Mouse (Mus musculus): Measurements from ENCODE around the gene Eef2. TPM values are rescaled to one million over a fixed set of nuclear protein-coding genes. Genes with fewer than 3 reads are reported as not detected.
A peak's percentile ranks its signal among the peaks of the same experiment; 100 is the strongest.

The Eef2 gene
- polyA plus RNA-seq, 1 experiment, result 1,330 TPM

GRCm38 (mm10) chr10:81182336-81183333, 6.2 kb downstream of the Eef2 start, which contains the start of gene Dapk3:
Dapk3 (plus strand) TSS chr10:81183005.
- Histone ChIP-seq H3K4me1 (ENCODE audit: control insufficient read depth, insufficient read depth, low read length) (peaks cover 7% of the 10 kb centered on the region; the same call in 1 of the 2 replicates), H3K27ac (ENCODE audit: insufficient read depth, low read depth, low read length) (peak within 1 kb of the TSS; percentile 83), H3K4me3 (ENCODE audit: insufficient read depth, low read depth, low read length) (peak within 1 kb of the TSS; percentile 74), H3K36me3 (ENCODE audit: control insufficient read depth, insufficient read depth, low read length) (peaks cover 16% of the 10 kb centered on the region), H3K27me3 (replicated peaks; ENCODE audit: control insufficient read depth, insufficient read depth, low read length) (no peaks in the 10 kb centered on the region)
- DNase-seq, result peak; percentile 99
- WGBS, result 7% methylated on average over 53 of the region's 53 CpGs
- TF ChIP-seq CTCF (conservative IDR thresholded peaks at IDR 0.05; ENCODE audit: insufficient read depth, insufficient read length, low read depth, low read length), result no peak
- peak; percentile 76 for TF ChIP-seq POLR2A (IDR thresholded peaks at IDR 0.05; ENCODE audit: low read depth, low read length)

GRCm38 (mm10) chr10:81183805-81184204, 7.4 kb downstream of the Eef2 start, which contains the start of gene 4930442H23Rik:
4930442H23Rik (minus strand) TSS chr10:81183849.
- DNase-seq, result no peak
- Histone ChIP-seq H3K27me3 (replicated peaks; ENCODE audit: control insufficient read depth, insufficient read depth, low read length) (no peaks in the 10 kb centered on the region), H3K27ac (ENCODE audit: insufficient read depth, low read depth, low read length) (peak within 1 kb of the TSS; percentile 83), H3K4me3 (ENCODE audit: insufficient read depth, low read depth, low read length) (peak within 1 kb of the TSS; percentile 74), H3K36me3 (ENCODE audit: control insufficient read depth, insufficient read depth, low read length) (peaks cover 12% of the 10 kb centered on the region), H3K4me1 (ENCODE audit: control insufficient read depth, insufficient read depth, low read length) (peaks cover 3% of the 10 kb centered on the region; the same call in 1 of the 2 replicates)
- 73% methylated on average over 5 of the region's 5 CpGs for WGBS
- TF ChIP-seq POLR2A (IDR thresholded peaks at IDR 0.05; ENCODE audit: low read depth, low read length), result no peak
- TF ChIP-seq CTCF (conservative IDR thresholded peaks at IDR 0.05; ENCODE audit: insufficient read depth, insufficient read length, low read depth, low read length), result no peak

- WGBS, result 40% methylated on average over 4 of the region's 4 CpGs
- peaks cover 8% of the 10 kb centered on the region; the same call in 1 of the 2 replicates for H3K36me3 ChIP-seq (ENCODE audit: control insufficient read depth, insufficient read depth, low read length)
Observed at GRCm38 (mm10) chr10:81184765-81185164, 8.3 kb downstream of the Eef2 start.

DNA sequence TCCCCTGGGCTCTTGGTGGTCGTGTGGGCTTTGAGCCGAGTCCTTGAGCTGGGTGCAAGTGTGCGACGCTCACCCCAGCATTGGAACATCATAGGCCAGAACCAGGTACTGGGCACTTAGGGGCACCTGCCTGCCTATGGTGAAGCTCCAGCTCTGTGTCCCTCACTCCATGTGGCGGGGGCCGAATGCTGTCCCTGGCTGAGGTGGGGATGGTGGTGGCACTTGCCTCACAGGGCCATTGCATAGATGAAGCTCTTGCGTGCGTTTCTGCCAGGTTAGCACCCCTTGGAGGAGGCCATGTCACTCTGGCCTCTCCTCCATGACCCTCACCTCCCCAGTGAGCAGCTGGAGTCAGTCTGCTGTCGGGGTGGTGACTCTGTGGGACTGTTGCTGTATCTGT, 10.7 kb downstream of the Eef2 start:
- TF ChIP-seq POLR2A (IDR thresholded peaks at IDR 0.05; ENCODE audit: low read depth, low read length) (no peak), CTCF (conservative IDR thresholded peaks at IDR 0.05; ENCODE audit: insufficient read depth, insufficient read length, low read depth, low read length) (no peak)
- no peak for DNase-seq
- WGBS, result 88% methylated on average over 9 of the region's 9 CpGs
- Histone ChIP-seq H3K4me3 (ENCODE audit: insufficient read depth, low read depth, low read length) (no peak overlapping the region), H3K27me3 (replicated peaks; ENCODE audit: control insufficient read depth, insufficient read depth, low read length) (no peaks in the 10 kb centered on the region), H3K36me3 (ENCODE audit: control insufficient read depth, insufficient read depth, low read length) (no peaks in the 10 kb centered on the region; the same call in 1 of the 2 replicates), H3K27ac (ENCODE audit: insufficient read depth, low read depth, low read length) (no peak overlapping the region), H3K4me1 (ENCODE audit: control insufficient read depth, insufficient read depth, low read length) (peaks cover 5% of the 10 kb centered on the region; the same call in 1 of the 2 replicates)

More at GRCm38 (mm10) chr10:81184765-81185164, 8.3 kb downstream of the Eef2 start:
- Histone ChIP-seq H3K27me3 (replicated peaks; ENCODE audit: control insufficient read depth, insufficient read depth, low read length) (no peaks in the 10 kb centered on the region), H3K4me1 (ENCODE audit: control insufficient read depth, insufficient read depth, low read length) (peaks cover 3% of the 10 kb centered on the region; the same call in 1 of the 2 replicates), H3K27ac (ENCODE audit: insufficient read depth, low read depth, low read length) (no peak overlapping the region), H3K4me3 (ENCODE audit: insufficient read depth, low read depth, low read length) (no peak overlapping the region)
- TF ChIP-seq CTCF (conservative IDR thresholded peaks at IDR 0.05; ENCODE audit: insufficient read depth, insufficient read length, low read depth, low read length), result no peak
- no peak for TF ChIP-seq POLR2A (IDR thresholded peaks at IDR 0.05; ENCODE audit: low read depth, low read length)
- DNase-seq, result no peak

- Histone ChIP-seq H3K4me3 (ENCODE audit: insufficient read depth, low read depth, low read length) (no peak overlapping the region), H3K36me3 (ENCODE audit: control insufficient read depth, insufficient read depth, low read length) (no peaks in the 10 kb centered on the region), H3K4me1 (ENCODE audit: control insufficient read depth, insufficient read depth, low read length) (peaks cover 3% of the 10 kb centered on the region; the same call in 1 of the 2 replicates), H3K27ac (ENCODE audit: insufficient read depth, low read depth, low read length) (no peak overlapping the region), H3K27me3 (replicated peaks; ENCODE audit: control insufficient read depth, insufficient read depth, low read length) (no peaks in the 10 kb centered on the region)
- DNase-seq, result no peak
- TF ChIP-seq CTCF (conservative IDR thresholded peaks at IDR 0.05; ENCODE audit: insufficient read depth, insufficient read length, low read depth, low read length), result no peak
- no peak for TF ChIP-seq POLR2A (IDR thresholded peaks at IDR 0.05; ENCODE audit: low read depth, low read length)
- 87% methylated on average over 26 of the region's 26 CpGs for WGBS
Observed at GRCm38 (mm10) chr10:81189821-81190220, 13.4 kb downstream of the Eef2 start.

GRCm38 (mm10) chr10:81190236-81190911, 13.9 kb downstream of the Eef2 start:
- peaks cover 3% of the 10 kb centered on the region; the same call in 1 of the 2 replicates for H3K4me1 ChIP-seq (ENCODE audit: control insufficient read depth, insufficient read depth, low read length)
- 70% methylated on average over 31 of the region's 31 CpGs for WGBS
- no peaks in the 10 kb centered on the region for H3K36me3 ChIP-seq (ENCODE audit: control insufficient read depth, insufficient read depth, low read length)
- no peak overlapping the region for H3K4me3 ChIP-seq (ENCODE audit: insufficient read depth, low read depth, low read length)
- H3K27ac ChIP-seq (ENCODE audit: insufficient read depth, low read depth, low read length), result no peak overlapping the region
- DNase-seq, result no peak
- no peak for TF ChIP-seq POLR2A (IDR thresholded peaks at IDR 0.05; ENCODE audit: low read depth, low read length)
- peak; percentile 41; the same call in 1 of the 2 replicates for TF ChIP-seq CTCF (conservative IDR thresholded peaks at IDR 0.05; ENCODE audit: insufficient read depth, insufficient read length, low read depth, low read length)
- no peaks in the 10 kb centered on the region for H3K27me3 ChIP-seq (replicated peaks; ENCODE audit: control insufficient read depth, insufficient read depth, low read length)

All from kidney, adult 2 months (tissue).